Mouse (Mus musculus): ENCODE data around the gene Gm8247.
"Not testable (repeated sequence)": the region's sequence is repeated elsewhere in the genome, so short reads cannot be mapped to it uniquely, and the experiment has no call there.

Gm8247 gene

DNA sequence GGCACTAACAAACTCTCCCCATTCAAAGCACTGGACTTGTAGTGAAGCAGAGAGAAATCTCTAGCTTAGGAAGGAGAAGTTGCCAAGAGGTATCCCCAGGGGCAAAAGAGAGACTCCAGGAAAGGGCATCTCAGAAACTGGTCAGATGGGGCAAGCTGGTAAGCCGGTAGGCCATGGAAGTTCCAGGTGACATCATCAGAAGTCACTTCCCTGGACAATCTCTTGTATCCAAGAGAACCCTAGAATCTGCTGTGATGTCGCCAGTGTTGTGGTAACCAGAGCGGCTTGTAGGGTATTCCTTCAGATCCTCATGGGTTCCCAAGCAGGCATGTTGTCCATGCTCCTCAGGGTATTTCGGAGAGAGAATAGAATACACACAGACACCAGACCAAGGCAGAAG is at the start of gene Gm8247:
Gene Gm8247 (plus strand): TSS at position 301 of the 400 bp plus-strand sequence.
- DNase-seq (ENCODE audit: extremely low read depth, low read depth, low spot score), result not testable (repeated sequence)

DNA sequence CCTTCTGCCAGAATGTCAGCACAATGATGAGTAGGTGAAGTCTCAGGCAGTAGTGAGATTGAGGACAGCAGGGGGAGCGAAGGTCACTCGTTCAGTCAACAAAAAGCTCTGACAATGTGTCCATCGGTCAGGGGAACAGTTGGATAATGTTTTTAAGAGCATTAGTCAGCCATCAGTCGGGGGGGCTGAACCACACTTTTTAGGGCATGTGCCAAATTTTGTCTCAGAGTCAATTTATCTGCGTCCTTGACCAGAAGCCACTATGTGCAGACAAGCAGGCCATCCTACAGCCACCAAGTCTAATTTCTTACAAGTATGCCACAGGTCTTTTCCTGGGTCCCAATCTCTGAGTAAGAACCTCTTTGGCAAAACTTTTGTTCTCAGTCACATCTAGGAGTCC is 35.0 kb upstream of the Gm8247 start:
- not testable (repeated sequence) for DNase-seq (ENCODE audit: extremely low read depth, low read depth, low spot score)

GRCm38 (mm10) chr14:44591765-44592164 is 8.8 kb downstream of the Gm8247 start:
- DNase-seq (ENCODE audit: extremely low read depth, low read depth, low spot score), result not testable (repeated sequence)

DNA sequence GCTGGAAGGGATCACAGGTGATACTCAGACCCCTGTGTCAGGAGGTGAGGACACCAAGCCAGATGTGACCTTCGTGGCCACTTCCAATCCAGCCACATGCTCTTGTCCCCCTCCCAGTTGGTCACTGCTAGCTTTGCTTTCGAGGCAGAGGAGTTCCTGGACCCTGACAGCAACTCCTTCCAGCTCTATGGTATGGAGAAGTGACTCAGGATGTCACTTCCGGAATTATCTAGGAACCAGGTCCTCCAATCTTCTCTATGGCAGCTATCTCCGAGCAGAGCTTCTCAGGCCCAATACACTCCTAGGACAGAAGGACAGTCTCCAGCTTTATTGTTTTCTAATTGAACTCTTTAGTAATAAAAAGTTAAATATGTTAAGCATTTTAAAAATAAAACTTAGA is 44.8 kb downstream of the Gm8247 start, which contains the start of gene Gm5624:
Gene Gm5624 (minus strand): TSS at position 202 of the 400 bp plus-strand sequence.
- not testable (repeated sequence) for DNase-seq (ENCODE audit: extremely low read depth, low read depth, low spot score)
